Mouse (Mus musculus) cerebellum, adult 9-11 months (tissue): Measurements from ENCODE around the gene Esr1.

Experiments
- DNase-seq: peaks from one replicate; pipeline ENCODE4 v3.0.0; 2022

Esr1 gene

DNA sequence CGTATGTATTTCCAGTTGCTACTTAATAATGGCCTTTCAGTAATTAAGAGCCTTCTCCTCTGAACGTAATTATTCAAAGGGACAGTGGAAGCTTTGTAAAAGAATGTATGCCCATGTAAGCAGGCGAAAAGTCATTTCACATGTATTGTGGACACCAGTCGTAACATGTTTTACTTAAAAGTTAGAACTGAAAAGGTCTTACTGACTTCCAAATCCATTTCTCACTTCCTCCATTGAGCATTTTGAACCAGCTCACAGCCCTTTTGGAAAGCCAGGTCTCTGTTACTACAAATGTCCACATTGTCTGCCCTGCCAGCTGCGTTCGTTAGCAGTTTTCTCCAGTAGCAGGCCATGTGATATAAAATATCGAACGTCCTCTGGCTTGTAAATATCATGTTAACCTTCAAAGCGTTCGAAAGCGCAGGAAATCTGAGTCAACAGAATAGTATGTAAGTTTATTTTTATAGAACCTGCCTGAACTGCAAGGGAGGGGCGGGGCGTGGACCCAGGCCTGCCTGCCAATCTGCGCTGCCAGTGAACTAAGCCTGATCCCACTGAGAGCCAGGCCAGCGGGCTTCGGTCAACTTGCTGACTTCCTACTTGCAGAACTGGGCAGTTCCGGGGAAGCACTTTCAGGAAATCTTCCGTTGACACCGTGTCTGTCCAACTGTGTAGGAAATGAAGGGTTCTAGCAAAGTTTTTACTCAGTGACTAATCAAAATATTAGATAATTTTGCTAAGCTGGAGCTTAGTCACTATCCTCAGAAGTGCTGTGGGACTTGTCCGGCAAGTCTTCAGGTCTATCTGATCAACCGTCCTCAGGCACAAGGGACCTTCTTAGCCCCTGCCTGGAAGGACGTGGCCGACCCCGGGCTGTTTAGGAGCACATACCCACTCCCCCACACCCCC lies 9.5 kb downstream of the Esr1 start:
- DNase-seq, result no peak

DNA sequence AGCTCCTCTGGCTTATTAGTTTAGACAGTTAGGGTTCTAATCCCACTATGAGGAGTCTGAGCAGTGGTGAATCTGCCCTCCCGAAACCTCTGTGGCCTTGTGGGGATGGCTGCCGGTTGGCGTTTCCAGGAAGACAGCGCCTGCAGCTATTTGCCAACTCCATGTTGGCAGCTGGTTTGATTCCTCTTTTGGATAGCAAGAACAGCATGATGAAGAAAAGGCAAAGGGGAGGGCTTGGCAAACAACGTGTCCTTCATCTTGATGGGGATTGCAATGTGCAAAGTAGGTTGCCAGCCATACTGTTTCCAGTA lies 10.1 kb downstream of the Esr1 start:
- DNase-seq, result no peak

DNA sequence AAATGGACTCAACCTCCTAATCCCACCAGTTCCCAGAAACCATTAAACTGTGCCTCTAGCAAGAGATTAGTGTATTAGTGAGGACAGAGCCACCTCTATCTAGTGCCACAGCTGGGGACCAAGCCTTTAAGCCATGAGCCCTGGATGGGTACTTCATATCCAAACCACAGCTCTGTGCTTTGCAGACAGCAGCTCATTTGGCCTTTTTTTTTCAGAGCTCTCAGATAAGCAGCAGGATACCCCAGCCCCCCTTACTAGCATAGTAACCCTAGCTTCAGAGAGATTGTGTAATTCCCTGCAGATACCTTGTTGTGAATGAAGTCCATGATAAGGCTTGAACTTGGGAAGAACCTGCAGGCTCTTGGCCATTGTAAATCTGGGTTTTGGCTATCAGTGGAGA lies 11.9 kb downstream of the Esr1 start:
- no peak for DNase-seq

DNA sequence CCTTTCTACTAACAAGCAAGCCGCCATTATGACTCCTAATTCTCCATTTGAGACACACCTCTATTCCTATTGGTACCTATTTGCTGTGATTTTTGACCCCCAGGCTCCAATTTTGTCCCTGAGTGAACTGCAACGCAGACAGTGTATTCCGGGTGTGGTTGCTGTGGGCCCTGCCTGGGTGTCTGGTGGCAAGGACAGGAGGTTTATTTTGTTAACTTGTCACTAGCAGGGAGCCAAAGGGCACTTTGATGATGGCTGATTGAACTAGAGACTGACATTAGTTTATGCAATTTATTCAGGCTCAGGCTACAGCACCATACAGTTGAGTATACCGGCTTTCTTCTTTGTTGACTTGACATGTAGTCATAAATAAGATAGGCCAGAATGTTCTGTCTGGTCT lies 13.2 kb downstream of the Esr1 start:
- DNase-seq, result no peak

DNA sequence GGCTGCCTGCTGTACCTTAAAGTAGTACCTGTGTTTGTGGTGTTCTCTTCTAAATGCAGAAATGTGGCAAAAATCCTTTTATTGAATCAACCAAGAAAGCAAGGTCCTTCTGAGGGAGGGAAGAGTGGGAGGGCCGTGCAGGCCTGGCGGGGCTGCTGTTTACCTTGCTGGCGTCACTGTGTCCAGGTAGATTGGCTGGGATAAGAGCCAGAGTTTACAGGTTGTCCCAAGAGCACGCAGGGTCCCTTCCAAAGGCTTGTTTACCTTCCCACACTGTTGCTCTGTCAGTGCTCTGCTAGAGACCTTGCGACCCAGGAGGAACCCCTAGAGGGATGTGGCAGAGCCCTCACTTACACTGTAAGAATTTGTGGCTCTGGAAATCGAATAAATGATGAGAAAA lies 13.9 kb downstream of the Esr1 start:
- no peak for DNase-seq

DNA sequence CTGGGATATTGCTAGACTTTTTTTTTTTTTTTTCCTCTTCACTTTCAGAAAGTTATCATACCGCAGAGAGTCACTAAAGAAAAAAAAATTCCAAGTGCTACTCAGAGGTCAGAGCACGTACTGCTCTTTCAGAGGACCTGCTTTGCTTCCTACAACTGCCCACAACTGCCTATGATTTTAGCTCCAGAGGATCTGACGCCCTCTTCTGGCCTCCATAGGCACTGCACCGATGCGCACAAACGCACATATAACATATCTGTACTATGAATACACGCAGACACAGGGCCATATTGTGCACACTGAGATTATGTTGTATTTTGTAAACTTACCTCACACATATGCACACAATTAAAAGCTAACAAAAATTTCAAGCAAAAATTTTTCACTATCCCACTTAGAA lies 15.0 kb downstream of the Esr1 start:
- DNase-seq, result no peak

DNA sequence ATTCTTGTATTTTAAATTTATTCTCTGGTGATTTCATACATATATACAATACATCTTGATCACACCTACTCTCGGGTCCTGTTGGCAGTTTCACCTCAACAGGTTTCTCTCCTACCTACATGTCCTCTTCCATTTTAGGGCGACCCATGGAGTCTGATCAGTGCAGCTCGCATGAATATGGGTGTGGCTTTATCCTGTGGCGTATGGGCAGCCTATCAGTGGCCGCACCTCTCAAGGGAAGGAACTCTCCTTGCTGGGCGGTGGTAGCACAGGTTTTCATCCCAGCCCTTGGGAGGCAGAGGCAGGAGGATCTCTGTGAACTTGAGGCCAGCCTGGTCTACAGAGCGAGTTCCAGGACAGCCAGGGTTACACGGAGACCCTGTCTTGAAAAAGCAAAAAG lies 15.6 kb downstream of the Esr1 start:
- DNase-seq, result no peak

DNA sequence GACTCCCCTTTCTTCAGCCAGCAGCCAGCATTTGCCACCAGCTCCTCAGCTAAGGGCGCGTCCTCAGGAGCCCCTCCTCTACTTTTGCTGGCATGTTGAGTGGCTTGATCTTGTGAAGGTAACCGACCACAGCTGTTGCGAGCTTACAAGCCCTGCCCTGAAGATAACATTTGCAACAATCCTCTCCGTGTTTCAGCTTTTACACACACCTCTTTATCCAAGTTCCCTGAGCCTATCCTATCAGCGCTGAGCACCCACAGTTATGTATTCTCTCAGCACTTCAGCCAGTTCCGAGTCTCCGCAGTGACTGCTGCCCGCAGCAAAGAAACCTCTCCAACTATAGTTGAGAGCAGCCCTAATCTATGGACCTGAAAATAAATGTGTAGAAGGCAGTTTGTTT lies 16.0 kb downstream of the Esr1 start:
- DNase-seq, result no peak

DNA sequence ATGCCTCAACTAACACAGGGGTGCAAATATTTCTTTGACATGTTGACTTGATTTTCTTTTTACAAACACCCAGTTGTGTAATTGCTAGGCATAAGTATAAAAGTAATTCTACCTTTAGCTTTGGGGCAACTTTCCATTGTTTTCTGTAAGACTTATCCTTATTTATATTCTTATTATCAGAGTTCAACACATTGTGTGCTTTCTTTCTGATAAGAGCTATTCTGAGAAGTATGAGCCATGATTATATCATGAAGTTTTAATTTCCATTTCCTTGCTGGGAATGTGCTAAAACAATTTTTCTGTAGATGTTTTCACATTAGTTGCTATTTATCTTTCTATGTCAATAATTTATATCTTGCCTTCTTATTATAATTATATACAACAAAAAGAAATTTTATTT lies 17.9 kb downstream of the Esr1 start:
- DNase-seq, result no peak

DNA sequence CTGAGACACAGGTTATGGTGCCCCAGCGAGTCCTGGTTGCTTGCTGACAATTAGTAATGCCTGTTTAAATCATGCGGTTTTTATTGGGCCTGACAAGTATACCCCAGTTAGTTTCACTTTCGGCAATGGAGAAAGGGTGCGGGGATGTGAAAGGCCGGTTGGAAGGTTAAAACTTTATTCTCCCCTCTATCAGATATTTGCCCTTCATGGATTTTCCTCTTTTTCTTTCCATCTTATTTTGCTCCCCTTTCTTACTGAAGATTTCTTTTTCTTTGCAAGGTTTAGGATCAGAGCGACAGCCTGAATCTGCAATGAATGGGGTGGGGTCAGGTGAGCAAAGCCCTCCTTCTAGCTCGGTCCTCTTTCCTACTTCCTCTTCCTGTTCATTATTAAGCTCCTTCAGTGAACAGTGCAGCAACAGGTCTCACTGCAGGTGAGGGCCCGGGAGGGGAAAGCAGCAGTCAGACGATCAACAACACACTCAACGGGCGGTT lies 20.9 kb downstream of the Esr1 start:
- no peak for DNase-seq

DNA sequence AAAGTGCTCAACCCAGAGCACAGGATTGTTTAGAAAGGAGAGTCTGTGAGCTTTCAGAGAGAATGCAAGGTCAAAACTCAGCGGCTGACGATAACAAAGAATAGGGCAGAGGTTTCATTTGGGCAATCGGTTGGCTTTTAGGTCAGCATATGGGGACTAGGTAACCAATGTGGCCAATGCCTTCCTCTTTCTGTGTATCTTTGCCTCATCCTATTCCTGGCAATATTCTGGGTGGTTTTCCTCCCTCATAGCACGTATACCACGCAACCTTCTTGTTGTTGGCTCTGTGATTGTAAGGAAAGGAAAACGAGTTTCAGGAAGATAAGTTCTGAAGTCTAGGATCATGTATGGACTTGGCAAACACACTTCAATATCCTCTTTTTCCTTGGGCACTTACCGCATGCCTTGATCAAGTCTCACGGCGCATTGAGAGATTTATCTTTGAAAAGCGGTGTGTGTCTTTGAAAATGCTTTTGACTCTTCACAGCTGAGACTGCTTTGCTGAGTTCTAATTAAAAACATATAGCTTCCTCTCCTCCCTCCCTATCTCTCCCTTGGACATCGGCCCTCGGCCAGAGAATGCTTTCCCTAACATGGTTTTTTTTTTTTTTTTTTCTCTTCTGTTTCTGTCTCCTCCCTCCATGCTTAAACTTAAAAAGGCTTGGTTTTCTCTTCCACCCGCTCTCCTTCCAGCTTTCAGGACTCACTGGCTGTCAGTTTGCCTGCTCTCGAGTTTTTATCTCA lies 22.1 kb downstream of the Esr1 start:
- no peak for DNase-seq

DNA sequence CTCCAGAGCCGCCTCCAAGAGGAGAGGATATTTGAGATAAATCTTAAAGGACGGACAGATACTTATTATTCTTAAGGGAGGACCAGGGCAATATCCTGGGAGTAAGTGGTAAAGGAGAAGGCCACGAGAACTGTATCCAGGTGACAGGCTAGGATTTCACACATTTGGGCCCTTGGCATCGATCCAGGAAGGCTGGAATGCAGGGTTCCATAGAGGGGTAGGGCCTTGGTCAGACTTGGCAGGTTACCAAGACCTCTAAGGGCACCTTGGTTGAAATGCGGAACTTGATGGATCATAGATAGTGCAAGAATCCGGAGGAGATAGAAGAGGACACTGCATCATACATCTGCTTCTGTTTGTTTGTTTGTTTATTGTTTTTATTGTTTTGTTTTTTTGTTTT lies 24.3 kb downstream of the Esr1 start:
- DNase-seq, result no peak

DNA sequence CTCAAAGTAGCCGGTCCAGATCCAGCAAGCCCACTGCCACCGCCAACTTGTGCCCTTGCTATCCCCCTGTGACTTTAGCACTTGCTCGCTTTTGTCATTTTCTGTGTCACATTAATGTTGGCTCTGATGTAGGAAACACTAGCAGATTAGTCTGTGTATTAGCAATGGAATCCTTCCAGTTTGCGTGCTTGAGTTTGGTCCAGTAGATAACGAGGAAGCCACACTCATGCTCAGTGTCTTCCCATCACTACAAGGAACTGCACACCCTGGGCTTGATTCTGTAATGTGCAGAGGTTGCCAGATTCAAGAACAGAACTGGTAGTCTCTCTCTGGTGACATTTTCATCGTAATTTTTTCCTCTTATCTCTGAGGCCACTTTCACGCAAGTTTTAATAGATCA lies 34.7 kb downstream of the Esr1 start:
- DNase-seq, result no peak

DNA sequence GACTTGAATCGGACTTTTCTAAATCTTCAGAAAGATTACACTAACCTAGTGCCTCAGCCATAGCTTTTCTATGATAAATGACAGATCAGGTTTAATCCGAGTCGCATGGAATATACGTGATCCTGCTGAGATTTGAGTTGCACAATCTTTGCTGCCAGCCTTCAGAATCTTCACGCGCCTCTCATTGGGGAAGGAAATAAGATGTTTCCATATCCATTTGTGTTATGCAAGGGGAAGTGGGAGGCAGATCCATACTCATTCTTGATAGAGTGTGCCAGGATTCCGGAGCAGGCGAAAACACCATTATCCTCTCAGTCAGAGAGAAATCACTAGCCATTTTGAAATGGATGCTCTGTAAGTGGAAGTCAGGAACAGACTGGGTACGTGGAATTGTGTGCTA lies 35.5 kb downstream of the Esr1 start:
- DNase-seq, result no peak

DNA sequence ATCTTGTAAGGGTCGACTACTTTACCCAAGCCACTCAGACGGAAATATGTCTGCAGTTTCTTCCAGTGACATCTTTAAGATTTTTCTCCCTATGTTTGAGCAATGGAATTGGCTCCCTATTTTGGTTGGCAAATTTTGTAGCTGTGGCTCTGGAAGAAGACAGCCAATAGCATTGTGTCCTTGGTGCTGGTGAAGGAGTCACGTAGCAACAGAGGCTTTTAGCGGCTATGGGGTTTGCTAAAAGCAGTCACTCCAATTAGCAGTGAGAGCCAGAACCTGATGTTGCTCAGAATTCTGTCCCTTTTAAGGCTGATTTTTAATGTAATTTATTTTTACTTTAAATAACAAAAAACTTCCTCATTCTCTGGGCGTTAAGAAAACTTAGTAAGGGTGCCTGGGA lies 54.0 kb downstream of the Esr1 start:
- DNase-seq, result no peak

DNA sequence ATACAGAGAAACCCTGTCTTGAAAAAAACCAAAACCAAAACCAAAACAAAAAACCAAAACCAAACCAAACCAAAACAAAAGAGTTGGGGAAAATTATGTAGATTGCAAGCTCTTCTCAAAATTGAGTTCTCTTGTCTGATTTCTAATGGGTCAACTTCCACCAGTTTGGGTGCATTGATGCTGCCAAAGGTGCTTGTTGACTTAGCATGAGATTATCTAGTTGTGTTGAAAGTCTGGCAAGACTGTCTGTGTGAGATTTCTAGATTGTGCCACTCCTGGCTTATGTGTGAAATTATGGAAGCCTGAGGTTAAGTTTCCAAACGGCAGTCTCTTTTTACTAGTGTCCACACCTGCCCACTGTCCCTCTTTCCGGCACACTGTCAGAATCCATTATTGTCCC lies 55.6 kb downstream of the Esr1 start:
- no peak for DNase-seq

DNA sequence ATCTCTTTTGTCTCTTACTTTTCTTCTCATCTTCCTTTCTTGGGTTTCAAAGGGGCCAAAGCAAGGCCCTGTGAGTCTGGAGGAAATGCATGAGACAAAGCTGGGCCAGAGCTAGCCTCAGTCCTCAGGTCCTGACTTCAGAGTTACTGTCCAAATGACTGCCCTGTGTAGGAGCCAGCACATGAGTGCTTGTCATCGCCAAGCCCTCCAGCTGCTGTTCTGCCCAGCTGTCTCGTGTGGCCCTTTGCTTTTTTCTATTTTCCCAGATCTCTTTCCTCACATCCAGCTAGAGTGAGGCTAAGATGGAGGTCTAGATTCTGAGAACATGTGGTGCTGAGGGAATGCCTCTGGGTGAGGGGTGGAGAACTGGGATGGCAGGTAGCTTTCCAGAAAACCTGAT lies 58.7 kb downstream of the Esr1 start:
- no peak for DNase-seq

DNA sequence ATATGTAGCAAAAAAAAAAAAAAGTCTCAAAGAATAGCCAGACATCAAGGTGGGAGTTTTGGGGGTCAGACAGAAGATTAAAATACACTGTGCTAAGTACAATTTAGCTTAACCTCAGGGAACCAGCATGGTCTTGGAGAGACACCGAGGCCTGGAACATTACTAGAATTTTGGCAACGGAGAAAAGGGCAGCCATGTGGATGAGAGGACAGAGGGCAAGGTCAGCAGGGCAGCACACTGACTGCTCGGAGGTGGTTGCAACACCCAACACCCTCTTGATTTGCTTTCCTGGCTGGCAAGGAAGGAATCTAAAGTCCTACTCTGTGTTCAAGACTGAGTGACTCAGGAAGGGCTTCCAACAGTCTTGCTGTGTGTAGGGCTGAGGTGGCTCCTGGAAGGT lies 60.5 kb downstream of the Esr1 start:
- DNase-seq, result no peak

DNA sequence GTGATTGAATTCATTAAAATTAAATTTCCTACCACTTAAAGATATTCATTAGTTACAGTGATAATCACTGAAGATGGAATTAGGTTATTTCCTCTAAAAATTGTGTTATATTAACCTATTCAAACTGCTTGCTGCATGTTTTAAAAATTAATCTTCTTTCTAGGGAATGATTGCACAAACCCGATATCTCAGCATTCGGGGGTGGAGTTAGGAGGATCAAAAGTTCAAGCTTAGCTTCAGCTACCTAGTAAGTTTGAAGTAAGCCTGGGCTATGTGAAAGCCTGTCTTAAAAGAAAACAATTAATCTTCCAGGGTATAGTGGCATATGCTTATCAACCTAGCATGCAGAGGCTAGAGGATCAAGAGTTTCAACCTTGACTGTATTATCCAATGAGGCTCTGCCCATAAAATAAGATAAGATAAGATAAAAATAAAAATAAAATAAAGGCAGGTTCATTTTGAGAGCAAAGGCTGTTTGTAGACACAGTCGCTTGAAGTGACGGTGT lies 62.0 kb downstream of the Esr1 start:
- no peak for DNase-seq

DNA sequence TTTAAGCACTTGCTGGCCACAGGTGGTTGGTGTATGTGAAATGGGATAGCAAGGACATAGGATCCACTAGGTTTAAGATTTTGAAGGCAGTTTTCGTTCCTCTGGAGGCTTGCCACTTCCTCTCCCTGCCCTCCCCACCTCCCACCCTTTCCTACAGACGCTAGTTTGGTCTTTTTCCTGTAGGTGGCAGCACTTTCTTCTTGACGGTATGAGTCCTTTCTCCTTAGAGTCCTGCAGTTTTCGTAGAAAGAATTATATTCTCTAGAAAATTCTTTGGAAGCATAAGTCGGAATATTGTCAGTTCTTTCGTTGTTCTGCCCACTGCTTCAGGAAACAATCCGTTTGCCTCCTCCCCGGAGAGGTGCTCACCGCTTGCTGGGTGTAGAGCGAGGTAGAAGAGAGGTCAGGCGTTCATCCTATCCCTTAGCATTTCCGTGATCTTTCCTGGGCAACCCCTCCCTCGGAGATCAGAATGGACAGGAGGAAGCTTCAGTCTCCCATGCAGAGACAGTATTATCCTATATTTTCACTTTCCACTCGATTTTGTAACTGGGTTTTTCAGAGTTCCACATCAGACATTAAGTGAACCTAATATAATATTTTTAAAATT lies 63.7 kb downstream of the Esr1 start:
- peak; percentile 26 for DNase-seq

DNA sequence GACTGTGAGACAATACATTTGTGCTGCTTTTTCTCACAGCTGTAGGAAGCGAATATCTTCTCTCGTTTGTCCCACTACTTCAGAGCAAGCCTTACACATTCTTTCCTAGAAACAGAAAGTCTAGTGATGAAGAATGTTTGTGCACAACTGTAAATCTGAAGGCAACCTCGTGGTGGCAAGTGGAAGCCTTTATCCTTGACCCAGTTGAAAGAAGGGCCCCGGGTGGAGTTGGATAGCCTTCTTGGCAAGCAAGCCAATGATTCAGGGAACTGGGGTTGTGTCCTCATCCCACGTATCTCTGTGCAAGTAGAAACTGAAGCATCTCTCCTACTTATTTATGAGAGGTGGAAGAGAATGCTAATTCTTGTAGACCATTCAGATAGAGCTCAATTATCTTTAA lies 71.7 kb downstream of the Esr1 start:
- no peak for DNase-seq

DNA sequence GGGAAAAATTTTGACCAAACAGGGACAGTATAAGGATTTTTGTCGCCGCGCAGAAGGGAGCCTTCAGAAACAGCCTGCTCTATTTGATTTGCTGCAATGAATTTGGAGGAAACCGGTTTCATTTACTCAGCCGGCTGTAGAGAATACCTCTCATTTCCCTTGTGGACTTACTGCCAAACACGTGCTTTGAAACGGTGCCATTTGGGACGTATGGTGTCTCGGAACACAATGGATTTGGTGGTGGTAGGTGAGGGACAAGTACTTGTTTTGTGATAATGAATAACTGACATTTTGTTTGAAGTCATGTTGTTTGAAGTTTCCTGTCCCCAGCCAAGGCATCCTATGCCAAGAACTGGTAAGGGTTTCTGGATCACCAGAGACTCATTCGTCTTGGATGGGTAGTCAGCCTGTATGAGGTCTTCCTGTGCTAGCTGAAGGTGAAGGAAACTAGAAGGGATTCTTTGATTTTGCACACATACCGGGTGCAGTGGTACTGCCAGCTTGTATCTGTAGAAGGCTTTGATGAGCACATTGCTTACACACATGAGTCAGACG lies 72.4 kb downstream of the Esr1 start:
- peak; percentile 57 for DNase-seq

DNA sequence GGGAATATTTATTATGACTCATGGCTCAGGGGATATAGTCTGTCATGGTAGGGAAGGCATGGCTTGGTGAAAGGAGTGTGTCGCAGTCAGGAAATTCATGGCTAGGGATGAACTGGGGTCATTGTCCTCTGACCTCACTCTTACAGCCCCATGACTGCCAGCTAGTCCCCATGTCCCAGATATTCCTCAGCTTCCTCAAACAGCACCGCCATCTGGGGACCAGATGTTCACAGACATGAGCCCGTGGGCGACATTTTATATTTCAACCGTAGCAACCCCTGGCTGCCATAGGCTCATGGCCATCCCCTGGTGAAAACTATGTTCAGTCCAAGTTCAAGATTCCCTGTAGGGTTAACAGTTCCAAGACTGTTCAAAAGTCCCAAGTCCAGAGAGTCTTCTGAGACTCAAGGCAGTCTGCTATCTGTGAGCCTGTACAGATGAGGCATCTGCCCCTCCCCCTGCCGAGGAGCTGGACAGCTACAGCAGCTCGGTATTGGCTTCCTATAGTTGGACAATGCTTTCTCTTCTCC lies 83.0 kb downstream of the Esr1 start:
- DNase-seq, result no peak
